Mouse (Mus musculus) thymus, postnatal 0 days (tissue): ENCODE results near the gene Dlk2. TPM values are rescaled to one million over a fixed set of nuclear protein-coding genes. Genes with fewer than 3 reads are reported as not detected.

Source experiments
- DNase-seq: peaks from one replicate; pipeline ENCODE4 v3.0.0-alpha.2; 2015; ENCODE audit warnings: low spot score
- polyA plus RNA-seq: library from polyadenylated mRNA; unstranded; fragments of >200 nt; fragmentation: Nextera tagmentation; extraction: Ambion mirVana; gene quantifications from 2 replicates; pipeline ENCODE4 v1.2.1, GENCODE M21; 2015

The Dlk2 gene
- polyA plus RNA-seq = 8.1 and 9.6 TPM in 2 replicates

DNA sequence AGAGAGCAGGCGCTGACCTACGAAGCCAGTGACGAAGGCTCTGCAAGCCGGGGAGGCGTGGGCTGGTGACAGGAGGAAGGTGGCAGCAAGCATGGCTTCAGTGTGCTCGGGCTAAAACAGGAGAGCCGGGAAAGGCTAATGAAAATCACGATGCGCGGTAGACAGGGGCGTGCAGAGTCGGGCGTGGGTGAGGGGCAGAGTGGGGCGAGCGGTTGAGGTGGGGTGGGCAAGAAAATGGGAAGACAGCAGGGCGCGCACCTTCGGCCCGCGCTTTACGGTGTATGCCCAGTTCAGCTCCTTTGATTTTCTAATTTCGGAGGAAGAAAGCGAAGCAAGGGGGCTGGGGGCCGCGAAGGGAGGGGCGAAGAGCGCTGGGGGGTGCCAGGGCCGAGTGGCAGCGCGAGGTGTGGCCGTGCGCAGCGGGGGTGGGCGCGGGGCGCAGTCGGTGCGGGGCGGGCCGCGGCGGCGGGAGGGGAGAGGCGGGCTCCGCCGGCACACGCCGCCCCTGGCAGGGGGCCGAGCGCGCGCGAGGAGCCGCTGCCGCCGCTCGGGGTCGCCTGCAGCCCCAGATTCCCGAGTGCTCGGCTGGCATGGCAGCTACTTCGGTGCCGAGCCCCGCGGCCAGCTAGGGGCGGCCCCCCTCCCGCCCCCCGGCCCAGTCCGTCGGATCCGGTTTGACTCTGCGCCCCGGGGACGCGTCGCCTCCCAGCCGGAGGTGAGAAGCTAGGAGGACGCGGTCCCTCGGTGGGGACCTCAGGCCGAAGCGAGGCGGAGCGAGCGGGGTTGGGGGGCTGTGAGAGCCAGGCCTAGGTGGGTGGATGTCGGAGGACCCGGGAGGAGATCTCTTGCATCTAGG lies at the start of gene Dlk2:
Gene Dlk2, plus strand, starts transcription at position 58 of the 856 bp plus-strand sequence.
- no peak for DNase-seq

DNA sequence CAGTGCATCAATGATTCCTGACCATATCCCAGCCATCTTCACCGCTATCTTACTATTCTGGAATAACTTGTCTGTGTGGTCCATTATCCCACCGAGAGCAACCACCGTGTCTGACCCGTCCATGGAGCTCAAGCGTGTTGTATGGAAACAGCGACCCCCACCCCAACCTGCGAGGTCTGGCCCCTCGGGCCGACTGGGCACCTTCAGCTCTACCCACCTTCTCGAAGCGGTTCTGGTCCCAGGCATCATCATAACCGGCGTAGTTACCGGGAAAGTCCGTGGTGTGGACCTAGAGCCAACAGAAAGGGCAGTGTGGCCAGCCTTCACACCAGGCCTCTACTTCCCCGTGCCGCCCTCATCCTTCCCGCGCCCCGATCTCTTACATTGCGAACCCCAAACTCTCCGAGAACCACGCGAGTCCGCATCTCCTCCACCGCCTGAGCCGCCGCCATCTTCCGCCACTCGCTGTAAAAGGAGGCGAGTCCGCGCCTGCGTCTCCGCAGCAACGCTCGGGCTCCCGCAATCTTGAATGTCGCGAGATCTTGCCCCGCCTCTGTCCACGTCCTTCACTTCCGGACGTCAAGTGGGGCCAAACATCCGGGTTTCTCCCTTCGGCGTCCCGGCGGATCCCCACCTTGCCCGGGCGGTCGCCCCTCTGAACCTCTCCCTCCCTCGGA lies 49.6 kb upstream of the Dlk2 start, which contains the start of the genes Polr1c and Yipf3:
Gene Polr1c, minus strand, starts transcription at position 543 of the 677 bp plus-strand sequence.
Gene Yipf3, plus strand, starts transcription at position 569 of the 677 bp plus-strand sequence.
- peak; percentile 94 for DNase-seq

- no peak for DNase-seq
These were observed 49.1 kb upstream of the Dlk2 start for GRCm38 (mm10) chr17:46248189-46248522.

- no peak for DNase-seq
These were observed 46.0 kb upstream of the Dlk2 start for GRCm38 (mm10) chr17:46251174-46251573.

DNA sequence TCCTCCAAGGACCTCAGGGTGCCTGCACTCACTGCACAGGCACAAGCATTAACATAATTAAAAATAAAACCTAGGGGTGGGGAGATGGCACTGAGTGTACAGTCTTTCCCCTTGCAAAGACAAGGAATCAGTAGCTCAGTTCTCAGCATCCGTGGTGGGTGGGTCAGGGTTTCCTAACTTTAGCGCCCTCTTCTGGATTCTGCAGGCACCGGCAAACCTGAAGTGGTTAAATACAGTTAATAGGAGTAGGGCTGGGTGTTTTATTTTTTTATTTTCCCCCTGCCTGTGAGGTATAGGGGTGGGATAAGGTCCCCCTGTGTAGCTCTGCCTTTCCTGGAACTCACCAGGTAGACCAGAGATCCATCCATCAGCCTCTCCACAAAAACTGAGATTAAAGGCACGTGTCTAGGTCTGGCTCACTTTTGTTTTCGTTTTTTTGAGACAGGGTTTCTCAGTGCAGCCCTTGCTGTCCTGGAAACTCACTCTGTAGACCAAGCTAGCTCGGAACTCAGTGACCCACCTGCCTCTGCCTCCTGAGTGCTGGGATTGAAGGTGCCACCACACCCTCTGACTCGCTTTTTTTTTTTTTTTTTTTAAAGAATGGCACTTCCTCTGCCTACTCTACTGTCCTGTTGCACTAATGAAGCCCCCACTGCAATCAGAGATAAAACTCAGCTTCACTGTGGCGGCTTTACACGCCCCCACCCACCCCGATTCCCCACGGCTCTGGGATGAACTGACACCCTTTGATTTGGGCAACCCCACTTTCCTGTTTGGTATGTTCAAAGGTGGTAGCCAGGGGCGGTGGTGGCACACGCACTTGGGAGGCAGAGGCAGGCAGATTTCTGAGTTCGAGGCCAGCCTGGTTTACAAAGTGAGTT lies 44.4 kb upstream of the Dlk2 start:
- peak; percentile 63 for DNase-seq

DNA sequence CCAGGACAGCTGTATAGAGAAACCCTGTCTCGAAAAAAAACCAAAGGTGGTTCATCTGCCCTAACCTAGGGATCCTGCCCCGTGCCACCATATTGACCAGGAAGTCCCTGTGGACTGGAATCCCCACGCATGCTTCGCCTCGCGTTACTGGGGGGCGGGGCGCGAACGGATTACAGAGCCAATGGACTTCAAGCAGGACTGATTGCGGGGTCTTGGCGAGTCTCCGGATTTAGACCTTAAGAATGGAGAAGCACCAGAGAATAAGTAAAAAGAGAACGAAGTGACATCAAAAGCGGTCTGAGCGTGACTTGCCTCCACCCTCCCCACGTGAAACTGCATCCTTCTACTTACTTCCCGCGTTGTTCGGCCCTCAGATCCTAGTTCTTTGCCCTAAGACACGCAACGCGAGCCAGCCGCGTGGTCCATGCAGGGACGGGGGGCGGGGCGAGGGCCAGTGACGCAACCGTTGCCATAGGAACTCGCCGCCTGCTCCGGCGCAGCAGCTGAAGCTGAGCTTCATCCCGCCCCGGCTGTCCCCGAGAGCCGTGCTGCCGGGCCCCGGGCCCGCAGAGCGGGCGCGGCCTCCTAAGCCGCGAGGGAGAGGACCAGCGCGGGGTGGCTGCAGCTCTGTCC lies 43.7 kb upstream of the Dlk2 start, which contains the start of gene Lrrc73:
Gene Lrrc73, plus strand, starts transcription at position 80 of the 633 bp plus-strand sequence.
- DNase-seq = peak; percentile 86

DNA sequence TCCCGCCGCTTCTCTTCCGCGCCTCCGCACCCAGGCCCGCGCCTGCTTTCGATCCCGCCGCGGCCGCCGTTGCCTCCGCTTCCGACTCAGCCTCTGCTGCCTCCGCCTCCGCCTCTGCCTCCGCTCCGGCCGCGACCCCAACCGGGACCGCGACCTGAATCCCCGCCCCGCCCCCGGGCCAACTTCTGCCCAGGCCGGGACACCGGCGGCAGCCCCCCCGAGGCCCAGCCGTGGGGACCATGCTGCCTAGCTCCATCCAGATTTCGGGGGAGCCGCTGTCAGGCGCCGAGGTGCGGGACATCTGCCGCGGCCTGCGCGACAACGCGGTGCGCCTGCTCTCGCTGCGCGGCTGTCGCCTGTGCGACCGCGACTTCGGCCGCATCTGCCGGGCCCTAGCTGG lies 43.1 kb upstream of the Dlk2 start:
- DNase-seq = no peak

DNA sequence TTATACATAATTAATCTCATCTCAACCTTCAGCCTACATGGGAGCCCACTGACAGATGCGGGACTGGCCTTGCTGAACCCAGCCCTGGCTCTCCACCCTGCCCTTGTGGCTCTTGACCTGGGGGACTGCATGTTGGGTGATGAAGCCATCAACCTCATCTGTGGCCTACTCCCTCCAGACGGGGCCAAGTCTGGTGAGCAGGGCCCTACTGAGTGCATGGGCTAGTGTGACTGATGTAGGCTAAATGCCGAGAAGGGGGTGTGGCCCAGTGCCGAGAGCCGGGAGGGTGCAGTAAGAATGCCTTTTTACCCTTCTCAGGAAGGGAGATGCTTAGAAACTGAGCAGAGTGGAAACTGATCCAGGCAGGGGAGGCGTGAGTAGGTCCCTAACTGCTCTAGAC lies 42.1 kb upstream of the Dlk2 start:
- no peak for DNase-seq

DNA sequence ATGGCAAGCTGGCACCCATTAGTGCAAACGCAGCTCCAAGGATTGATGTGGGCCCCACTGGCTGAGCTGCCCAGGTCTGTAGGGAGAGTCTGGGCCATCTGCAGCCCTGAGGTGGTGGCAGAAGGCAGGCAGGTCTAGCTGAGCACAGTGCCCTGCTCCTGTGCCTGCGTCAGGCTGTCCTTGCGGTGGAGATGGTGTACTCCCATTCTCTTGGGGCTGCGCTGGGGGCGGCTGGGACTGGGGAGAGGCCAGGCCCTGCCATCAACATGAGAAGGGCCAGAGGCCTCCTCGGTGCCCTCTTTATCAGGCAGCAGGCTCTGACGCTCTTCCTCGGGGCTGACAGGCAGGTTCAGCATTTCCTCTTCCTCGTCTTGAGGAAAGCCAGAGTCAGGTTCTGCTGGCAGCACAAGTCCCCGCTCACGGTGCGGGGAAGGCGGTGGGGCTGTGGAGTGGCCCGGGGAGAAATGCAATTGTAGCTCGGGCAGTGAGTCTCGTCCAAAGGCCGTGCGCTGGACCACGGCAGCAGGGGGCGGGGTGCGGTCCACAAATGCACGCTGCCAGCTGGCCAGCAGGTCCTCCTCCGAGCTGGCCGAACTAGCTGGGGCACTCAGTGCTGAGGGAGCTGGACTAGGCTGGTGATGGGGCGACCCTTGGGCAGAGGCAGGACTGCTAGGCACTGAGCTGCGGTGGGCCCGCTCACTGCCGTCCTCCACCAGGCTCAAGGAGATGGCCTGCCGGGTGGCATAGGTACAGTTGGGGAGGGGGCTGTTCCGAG lies 38.8 kb upstream of the Dlk2 start:
- DNase-seq = no peak

DNA sequence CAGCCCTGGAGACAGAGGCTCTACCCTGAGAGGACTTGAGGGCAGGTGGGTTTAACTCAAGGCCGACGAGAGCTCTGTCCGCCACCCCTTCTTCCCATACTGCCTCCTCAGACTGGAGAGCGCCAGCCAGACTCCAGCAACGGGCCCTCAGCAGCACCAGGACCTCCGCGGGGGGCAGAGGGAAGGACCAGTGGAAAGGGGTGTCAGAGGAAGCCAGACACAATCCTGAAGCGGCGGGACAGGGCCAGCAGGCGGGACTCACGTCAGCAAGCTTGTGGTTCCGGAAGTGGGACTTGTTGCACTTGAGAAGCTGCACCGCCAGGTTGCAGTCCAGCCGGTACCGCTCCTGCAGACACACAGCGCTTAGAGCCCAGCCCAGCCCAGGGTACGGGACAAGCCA lies 37.5 kb upstream of the Dlk2 start:
- DNase-seq = no peak

GRCm38 (mm10) chr17:46262201-46262694 lies 35.0 kb upstream of the Dlk2 start:
- DNase-seq = no peak

DNA sequence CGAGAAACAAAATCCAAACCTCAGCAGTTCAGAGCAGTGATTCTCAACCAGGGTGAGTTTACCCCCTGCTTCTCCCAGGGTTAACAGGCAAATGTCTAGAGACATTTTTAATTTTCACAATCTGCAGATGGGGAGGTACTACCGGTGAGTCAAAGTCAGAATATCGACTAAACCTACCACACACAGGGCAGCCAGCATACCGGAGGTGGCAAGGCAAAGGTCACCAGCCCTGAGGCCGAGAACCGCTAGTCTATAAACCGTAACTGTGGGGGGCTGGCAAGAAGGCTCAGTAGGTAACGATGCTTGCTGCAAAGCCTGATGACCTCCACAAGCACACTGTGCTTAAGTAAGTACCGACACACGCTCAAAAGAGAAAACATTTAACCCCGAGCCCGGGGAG lies 31.7 kb upstream of the Dlk2 start:
- no peak for DNase-seq

DNA sequence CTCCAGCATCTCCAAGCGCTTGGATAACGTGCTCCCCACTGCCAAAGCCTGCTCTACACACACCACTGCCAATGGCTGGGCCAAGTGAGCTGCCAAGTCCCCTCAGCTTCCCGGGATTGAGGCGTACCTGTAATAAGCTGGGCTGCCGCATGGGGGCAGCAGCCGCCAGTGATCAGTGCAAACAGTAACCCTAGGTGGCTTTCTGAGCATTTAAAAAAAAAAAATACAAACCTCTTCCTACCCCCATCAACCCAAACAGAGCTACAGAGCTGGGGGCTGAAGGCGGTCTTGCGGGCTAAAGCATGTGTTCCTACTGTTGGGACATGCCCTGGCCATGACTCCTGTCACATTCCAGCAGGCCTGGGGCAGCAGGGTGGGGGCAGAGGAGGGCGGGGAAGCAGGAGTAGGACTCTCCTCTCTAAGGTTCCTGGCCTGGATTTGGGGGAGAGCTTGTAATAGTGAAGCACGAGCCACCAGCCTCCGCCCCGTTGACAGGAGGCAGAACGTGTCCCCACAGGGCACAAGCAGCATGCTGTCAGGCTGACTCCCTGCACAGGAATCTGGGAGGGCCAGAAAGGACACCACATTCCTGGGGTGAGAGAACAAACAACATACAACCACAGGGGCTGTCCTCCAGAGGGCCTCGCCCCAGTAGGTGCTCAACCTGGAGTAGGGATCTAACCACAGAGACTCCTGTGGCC lies 31.2 kb upstream of the Dlk2 start:
- peak; percentile 77 for DNase-seq

DNA sequence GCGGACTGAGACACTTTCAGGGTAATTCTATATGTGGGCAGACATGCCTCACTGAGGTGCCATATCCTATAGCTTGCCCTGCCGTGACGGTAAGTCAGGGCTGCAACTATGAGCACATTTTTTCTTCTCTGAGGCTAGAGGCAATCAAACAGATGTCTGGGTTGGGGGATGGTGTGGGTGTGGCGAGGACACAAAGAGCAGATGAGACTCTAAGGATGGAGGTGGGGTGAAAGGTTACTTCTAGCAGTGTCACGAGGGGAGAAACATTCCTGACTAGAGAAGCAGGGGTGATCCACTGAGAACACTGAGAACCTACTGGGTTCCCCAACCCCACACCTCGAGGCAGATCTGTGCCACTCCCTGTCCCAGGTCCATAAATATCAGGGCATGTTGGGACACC lies 30.2 kb upstream of the Dlk2 start:
- no peak for DNase-seq

GRCm38 (mm10) chr17:46267511-46267910 lies 29.7 kb upstream of the Dlk2 start:
- no peak for DNase-seq

GRCm38 (mm10) chr17:46268026-46268720 lies 29.0 kb upstream of the Dlk2 start:
- DNase-seq = no peak

DNA sequence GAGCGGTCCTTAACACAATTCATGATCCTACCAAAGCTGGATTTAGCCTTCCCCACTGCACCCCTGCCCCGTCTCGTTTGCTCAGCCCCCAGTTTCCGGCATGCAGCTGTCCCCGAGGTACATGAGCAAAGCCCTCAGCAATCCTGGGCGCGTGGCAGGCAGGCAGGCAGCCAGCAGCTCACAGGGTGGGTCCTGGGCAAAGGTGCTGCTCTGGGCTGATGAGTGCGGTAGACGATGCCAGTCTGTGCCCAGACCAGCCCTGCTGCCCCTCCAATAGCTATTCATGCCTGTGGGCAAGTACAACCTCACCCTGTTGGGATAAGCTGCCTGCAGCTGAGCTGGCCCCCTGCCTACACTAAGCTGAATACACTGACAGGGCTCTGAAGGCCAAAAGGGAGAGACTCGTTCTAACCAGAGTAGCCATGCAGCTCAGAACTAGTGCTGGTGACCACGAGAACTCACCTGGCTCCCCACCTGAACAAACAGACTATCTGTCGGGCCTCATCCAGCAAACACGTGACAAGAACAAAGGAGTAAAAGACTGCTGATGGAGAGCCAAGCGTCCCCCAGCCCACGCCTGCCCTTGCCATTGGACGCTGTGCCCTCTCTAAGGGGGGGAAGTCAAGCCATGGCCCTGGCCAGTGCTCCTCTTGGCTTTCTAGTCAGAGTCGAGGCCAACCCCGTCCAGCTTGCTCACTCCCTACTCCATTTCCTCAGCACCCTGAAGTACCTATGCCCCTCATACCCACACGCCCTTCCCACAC lies 27.3 kb upstream of the Dlk2 start:
- no peak for DNase-seq

GRCm38 (mm10) chr17:46272058-46272457 lies 25.2 kb upstream of the Dlk2 start:
- no peak for DNase-seq
